Mouse (Mus musculus): ENCODE results near the gene Mlycd. TPM values are rescaled to one million over a fixed set of nuclear protein-coding genes. Genes with fewer than 3 reads are reported as not detected.
"Not testable (repeated sequence)": the region's sequence is repeated elsewhere in the genome, so short reads cannot be mapped to it uniquely, and the experiment has no call there.

The Mlycd gene
- total RNA-seq (2021): 100 to 1,000 TPM; 117 to 120 TPM
- long read RNA-seq, experiment 1, transcript Mlycd-201 (5 exons, 2,128 nt): major isoform, 213 of 234 reads
- long read RNA-seq, experiment 1, partial matches to known transcripts: 9 of 234 reads
- long read RNA-seq, experiment 1, other reads (novel, unspliced or antisense): 12 of 234 reads
- long read RNA-seq, experiment 2, transcript Mlycd-201 (5 exons, 2,128 nt): major isoform, 131 of 139 reads
- long read RNA-seq, experiment 2, partial matches to known transcripts: 6 of 139 reads
- long read RNA-seq, experiment 2, other reads (novel, unspliced or antisense): 2 of 139 reads

GRCm38 (mm10) chr8:119394524-119395026 is at the start of gene Mlycd:
Gene Mlycd, plus strand, starts transcription at chr8:119394878.
- peak; percentile 94 to 97 for DNase-seq

- DNase-seq: no peak
Measured at GRCm38 (mm10) chr8:119345029-119345682, 49.5 kb upstream of the Mlycd start.

GRCm38 (mm10) chr8:119345683-119346075 is 49.0 kb upstream of the Mlycd start:
- no peak for DNase-seq

- DNase-seq: no peak
Measured at GRCm38 (mm10) chr8:119351647-119352046, 43.0 kb upstream of the Mlycd start.

GRCm38 (mm10) chr8:119352977-119353658 is 41.6 kb upstream of the Mlycd start:
- DNase-seq: no peak

- DNase-seq: no peak
Measured at GRCm38 (mm10) chr8:119353659-119354023, 41.0 kb upstream of the Mlycd start.

GRCm38 (mm10) chr8:119356631-119357030 is 38.0 kb upstream of the Mlycd start:
- not testable (repeated sequence) for DNase-seq

GRCm38 (mm10) chr8:119358175-119358574 is 36.5 kb upstream of the Mlycd start:
- DNase-seq: no peak

- DNase-seq: peak; percentile 35 to 68
Measured at GRCm38 (mm10) chr8:119358836-119359235, 35.8 kb upstream of the Mlycd start.

- no peak for DNase-seq
Measured at GRCm38 (mm10) chr8:119360686-119361295, 33.9 kb upstream of the Mlycd start.

- DNase-seq: not testable (repeated sequence)
Measured at GRCm38 (mm10) chr8:119374716-119375115, 20.0 kb upstream of the Mlycd start.

- no peak for DNase-seq
Measured at GRCm38 (mm10) chr8:119378476-119378875, 16.2 kb upstream of the Mlycd start.

- peak in 1 of 2 experiments; percentile 25 for DNase-seq
Measured at GRCm38 (mm10) chr8:119380619-119381018, 14.1 kb upstream of the Mlycd start.

- peak; percentile 50 to 85 for DNase-seq
Measured at GRCm38 (mm10) chr8:119384478-119384877, 10.2 kb upstream of the Mlycd start.

GRCm38 (mm10) chr8:119385854-119386253 is 8.8 kb upstream of the Mlycd start:
- DNase-seq: no peak

GRCm38 (mm10) chr8:119386988-119387387 is 7.7 kb upstream of the Mlycd start:
- DNase-seq: no peak

GRCm38 (mm10) chr8:119394097-119394496 is 581 bp upstream of the Mlycd start:
- DNase-seq: no peak

- peak in 1 of 2 experiments; percentile 34 for DNase-seq
Measured at GRCm38 (mm10) chr8:119395072-119395950, 633 bp downstream of the Mlycd start.

GRCm38 (mm10) chr8:119398558-119398957 is 3.9 kb downstream of the Mlycd start:
- DNase-seq: peak in 1 of 2 experiments; percentile 36

GRCm38 (mm10) chr8:119399255-119399654 is 4.6 kb downstream of the Mlycd start:
- DNase-seq: peak; percentile 77 to 84

- DNase-seq: peak in 1 of 2 experiments; percentile 11
Measured at GRCm38 (mm10) chr8:119400122-119400671, 5.5 kb downstream of the Mlycd start.

Data from heart, adult 18-20 months (tissue).